Mouse (Mus musculus) liver, embryonic 12.5 days (tissue): ENCODE results near the gene Tbx21. TPM values are rescaled to one million over a fixed set of nuclear protein-coding genes. Genes with fewer than 3 reads are reported as not detected.

ENCODE experiments used
- ATAC-seq: fragments of 200-750 bp; cut with Nextera tagmentation; 2 replicates; pipeline ENCODE4 v1.8.0; 2017; ENCODE audit warnings: moderate number of reproducible peaks, mild to moderate bottlenecking, moderate library complexity
- H3K27ac ChIP-seq: fragments of 300-500 bp; sonication (generic); 2 replicates; pipeline ENCODE4 v1.5.1; 2016; ENCODE audit warnings: mild to moderate bottlenecking
- H3K27me3 ChIP-seq: fragments of 300-500 bp; sonication (generic); replicated peaks from 2 replicates; pipeline ENCODE4 v1.6.1; 2016; ENCODE audit warnings: mild to moderate bottlenecking, moderate library complexity
- H3K36me3 ChIP-seq: fragments of 300-500 bp; sonication (generic); 2 replicates; pipeline ENCODE4 v1.6.1; 2016; ENCODE audit warnings: mild to moderate bottlenecking, moderate library complexity
- H3K4me1 ChIP-seq: fragments of 300-500 bp; sonication (generic); 2 replicates; pipeline ENCODE4 v1.6.1; 2016
- H3K4me2 ChIP-seq: fragments of 300-500 bp; sonication (generic); 2 replicates; pipeline ENCODE4 v1.6.1; 2016; ENCODE audit warnings: mild to moderate bottlenecking, moderate library complexity
- H3K4me3 ChIP-seq: fragments of 300-500 bp; sonication (generic); 2 replicates; pipeline ENCODE4 v1.5.1; 2016; ENCODE audit warnings: mild to moderate bottlenecking, moderate library complexity
- H3K9ac ChIP-seq: fragments of 300-500 bp; sonication (generic); 2 replicates; pipeline ENCODE4 v1.6.1; 2016; ENCODE audit warnings: mild to moderate bottlenecking, moderate library complexity
- H3K9me3 ChIP-seq: fragments of 300-500 bp; sonication (generic); replicated peaks from 2 replicates; pipeline ENCODE4 v1.6.1; 2016; ENCODE audit warnings: mild to moderate bottlenecking, moderate library complexity
- WGBS: fragments of 180-500 bp; shearing (Covaris S2); methylation state at CpG from one replicate; pipeline ENCODE4 v1.1.7; 2016; ENCODE audit not compliant: insufficient replicate concordance; 5-methylcytosine and 5-hydroxymethylcytosine counted together
- polyA plus RNA-seq: library from polyadenylated mRNA; unstranded; fragments of >200 nt; fragmentation: Nextera tagmentation; extraction: Ambion mirVana; gene quantifications from 2 replicates; pipeline ENCODE4 v1.2.1, GENCODE M21; 2016

Tbx21 gene
- polyA plus RNA-seq, result not detected in 2 replicates

DNA sequence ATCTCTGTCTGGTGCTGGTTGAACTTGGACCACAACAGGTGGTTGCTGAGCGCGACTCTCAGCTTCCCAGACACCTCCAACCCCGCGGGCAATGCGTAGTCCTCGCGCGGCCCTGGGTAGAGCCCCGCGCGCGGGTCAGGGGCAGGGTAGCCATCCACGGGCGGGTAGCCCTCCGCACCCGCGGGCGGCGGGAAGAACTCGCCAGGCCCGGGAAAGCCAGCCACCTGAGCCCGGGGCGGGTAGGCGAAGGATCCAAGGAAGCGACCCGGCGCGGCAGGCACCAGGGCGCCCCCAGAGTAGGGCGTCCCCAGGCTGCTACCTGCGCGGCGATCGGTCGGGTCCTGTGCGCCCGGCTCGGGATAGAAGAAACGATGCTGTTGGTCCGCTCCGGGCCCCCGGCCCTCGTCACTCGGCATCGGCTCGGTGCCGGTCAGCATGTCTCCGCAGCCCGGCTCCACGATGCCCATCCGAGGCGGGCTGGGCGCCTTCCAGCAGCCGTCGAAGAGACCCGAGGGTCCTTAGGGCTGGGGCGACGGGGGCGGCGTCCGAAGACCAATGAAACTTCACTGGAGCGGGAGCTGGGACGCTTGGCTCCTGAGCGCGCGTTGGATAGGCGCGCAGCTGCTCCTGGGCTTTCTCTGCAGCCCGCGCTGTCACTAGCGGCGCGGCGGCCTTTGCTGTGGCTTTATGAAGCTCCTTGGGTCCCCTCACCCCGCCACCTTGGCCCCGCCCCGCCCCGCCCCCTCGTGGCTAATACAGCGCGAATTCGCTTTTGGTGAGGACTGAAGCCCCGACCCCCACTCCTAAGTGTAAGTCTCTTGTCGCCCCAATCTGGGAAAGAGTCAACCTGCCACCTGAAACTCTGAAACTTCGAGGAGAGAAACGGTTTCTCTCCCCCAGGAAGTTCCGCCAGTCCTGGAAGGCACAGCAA lies at the start of gene Tbx21:
Gene Tbx21, minus strand, starts transcription at position 661 of the 931 bp plus-strand sequence.
- WGBS, result 1% methylated on average over 87 of the region's 87 CpGs
- Histone ChIP-seq H3K9ac (no peak within 1 kb of the TSS), H3K36me3 (no peaks in the 10 kb centered on the region), H3K9me3 (no peaks in the 10 kb centered on the region), H3K27ac (no peak within 1 kb of the TSS), H3K4me1 (peaks cover 13% of the 10 kb centered on the region), H3K4me3 (peak within 1 kb of the TSS; percentile 36), H3K27me3 (peaks cover 83% of the 10 kb centered on the region), H3K4me2 (peak within 1 kb of the TSS; percentile 55)
- no peak for ATAC-seq

- peaks cover 100% of the 10 kb centered on the region for H3K36me3 ChIP-seq
- no peak for ATAC-seq
- no peaks in the 10 kb centered on the region for H3K27me3 ChIP-seq
- H3K4me2 ChIP-seq, result no peak overlapping the region
- H3K4me3 ChIP-seq, result no peak overlapping the region
- 82% methylated on average over 6 of the region's 6 CpGs for WGBS
- no peak overlapping the region for H3K9ac ChIP-seq
- no peaks in the 10 kb centered on the region for H3K9me3 ChIP-seq
- H3K4me1 ChIP-seq, result no peaks in the 10 kb centered on the region
- no peak overlapping the region for H3K27ac ChIP-seq
Observed at GRCm38 (mm10) chr11:97160341-97160740, 45.2 kb upstream of the Tbx21 start.

DNA sequence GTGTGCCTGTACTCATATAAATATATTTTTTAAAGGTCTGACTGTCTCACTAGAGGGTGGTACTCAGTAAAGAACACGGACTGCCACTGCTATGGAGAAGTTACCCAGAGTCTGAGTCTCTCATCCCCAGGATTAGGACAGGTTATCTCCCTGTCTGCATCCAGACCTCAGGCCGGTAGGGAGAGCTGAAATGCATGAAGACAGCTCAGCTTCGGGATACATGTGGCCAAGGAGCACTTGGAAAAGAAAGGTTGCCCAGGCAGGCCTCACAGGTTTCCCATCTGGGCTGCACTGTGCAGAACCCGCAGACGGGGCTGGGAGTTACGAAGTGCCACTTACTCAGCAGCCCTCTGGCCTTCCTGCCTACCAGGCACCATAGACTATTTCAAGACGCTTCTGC lies 41.9 kb upstream of the Tbx21 start:
- 79% methylated on average over 7 of the region's 7 CpGs for WGBS
- H3K4me1 ChIP-seq, result peaks cover 10% of the 10 kb centered on the region
- H3K27me3 ChIP-seq, result peaks cover 12% of the 10 kb centered on the region
- H3K4me3 ChIP-seq, result no peak overlapping the region
- H3K4me2 ChIP-seq, result no peak overlapping the region
- ATAC-seq, result no peak
- no peaks in the 10 kb centered on the region for H3K9me3 ChIP-seq
- H3K36me3 ChIP-seq, result peaks cover 78% of the 10 kb centered on the region
- no peak overlapping the region for H3K9ac ChIP-seq
- no peak overlapping the region for H3K27ac ChIP-seq

GRCm38 (mm10) chr11:97152662-97153287 lies 37.6 kb upstream of the Tbx21 start:
- Histone ChIP-seq H3K9ac (no peak overlapping the region), H3K4me1 (peaks cover 47% of the 10 kb centered on the region), H3K4me3 (no peak overlapping the region), H3K27ac (no peak overlapping the region), H3K27me3 (peaks cover 53% of the 10 kb centered on the region), H3K36me3 (peaks cover 41% of the 10 kb centered on the region), H3K9me3 (no peaks in the 10 kb centered on the region), H3K4me2 (no peak overlapping the region)
- ATAC-seq, result no peak
- whole genome bisulfite sequencing, result 41% methylated on average over 10 of the region's 10 CpGs

- peaks cover 53% of the 10 kb centered on the region for H3K4me1 ChIP-seq
- H3K27ac ChIP-seq, result no peak overlapping the region
- no peak overlapping the region for H3K9ac ChIP-seq
- no peaks in the 10 kb centered on the region for H3K9me3 ChIP-seq
- ATAC-seq, result no peak
- H3K4me2 ChIP-seq, result peak overlapping the region; percentile 92
- no peak overlapping the region; the same call in 1 of the 2 replicates for H3K4me3 ChIP-seq
- peaks cover 59% of the 10 kb centered on the region for H3K27me3 ChIP-seq
- 3% methylated on average over 11 of the region's 11 CpGs for WGBS
- H3K36me3 ChIP-seq, result peaks cover 34% of the 10 kb centered on the region
Observed at GRCm38 (mm10) chr11:97152023-97152426, 36.9 kb upstream of the Tbx21 start.

DNA sequence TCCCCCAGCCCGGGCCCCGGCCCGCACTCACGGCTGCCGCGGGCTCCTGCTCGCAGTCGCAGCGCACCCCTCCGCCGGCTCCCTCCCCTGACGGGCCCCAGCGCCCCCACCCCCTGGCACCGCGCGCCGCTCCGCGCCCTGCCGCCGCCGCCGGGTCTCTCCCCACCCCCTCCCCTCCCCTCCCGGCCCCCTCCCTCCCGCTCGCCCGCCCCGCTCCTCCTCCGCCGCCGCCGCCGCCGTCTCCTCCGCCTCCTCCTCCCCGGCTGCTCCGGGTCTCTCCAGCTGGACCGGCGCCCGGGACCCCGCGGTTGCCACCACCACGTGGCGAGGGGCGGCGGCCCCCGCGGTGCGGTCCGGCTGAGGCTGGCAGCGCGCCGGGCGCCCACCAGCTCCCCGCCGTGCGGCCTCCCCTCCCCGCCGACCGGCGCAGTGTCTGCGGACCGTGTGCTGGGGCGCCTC lies 36.2 kb upstream of the Tbx21 start, which contains the start of gene Tbkbp1:
Gene Tbkbp1, minus strand, starts transcription at position 153 of the 459 bp plus-strand sequence.
- ATAC-seq, result no peak
- Histone ChIP-seq H3K27me3 (peaks cover 59% of the 10 kb centered on the region), H3K9me3 (no peaks in the 10 kb centered on the region), H3K4me2 (peak within 1 kb of the TSS; percentile 92), H3K27ac (peak within 1 kb of the TSS; percentile 59), H3K9ac (peak within 1 kb of the TSS; percentile 67), H3K36me3 (peaks cover 29% of the 10 kb centered on the region), H3K4me1 (peaks cover 53% of the 10 kb centered on the region), H3K4me3 (peak within 1 kb of the TSS; percentile 66)
- WGBS, result under 1% methylated on average over 26 of the region's 64 CpGs

DNA sequence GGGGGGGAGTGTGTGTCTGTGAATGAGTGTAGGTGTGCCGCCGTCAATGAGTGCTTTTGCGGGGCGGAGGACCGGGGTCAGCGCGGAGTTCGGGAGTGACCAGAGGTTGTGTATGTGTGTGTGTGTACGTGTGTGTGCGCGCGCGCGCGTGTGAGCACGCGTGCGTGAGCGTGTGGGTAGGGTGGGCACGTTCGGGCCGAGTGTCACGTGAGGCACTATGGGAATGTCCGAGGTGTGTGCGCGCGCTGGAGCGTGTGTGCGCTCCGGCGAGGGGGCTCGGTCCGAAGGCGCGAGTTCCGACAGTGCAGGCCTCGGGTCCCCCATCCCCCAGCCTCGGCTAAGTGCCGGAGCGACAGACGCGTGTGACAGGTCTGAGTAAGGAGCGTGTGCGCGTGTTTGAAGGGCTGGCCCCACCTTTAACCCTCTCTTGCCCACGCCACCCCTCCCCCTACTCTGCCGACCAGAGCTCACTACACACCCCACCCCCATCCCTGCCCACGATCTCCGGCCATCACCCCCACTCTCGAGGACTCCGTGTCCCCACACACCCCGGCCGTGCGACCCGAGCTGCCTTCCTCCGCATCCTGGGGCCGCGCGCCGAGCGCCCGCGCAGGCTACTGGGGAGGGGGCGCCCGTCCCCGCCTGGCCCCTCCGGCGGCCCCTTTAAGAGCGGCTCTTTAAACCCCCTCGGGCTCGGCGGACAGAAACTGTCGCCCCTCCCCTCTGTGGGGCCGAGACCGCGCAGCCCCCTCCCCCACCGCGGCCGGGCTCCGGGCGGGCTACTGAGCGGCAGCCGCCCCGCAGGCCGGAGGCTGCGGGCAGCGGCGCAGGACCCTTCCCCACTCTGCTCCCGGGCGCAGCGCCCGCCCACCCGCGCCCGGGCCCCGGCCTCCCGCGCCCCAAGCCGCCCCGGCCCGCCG lies 35.5 kb upstream of the Tbx21 start:
- Histone ChIP-seq H3K9ac (peak overlapping the region; percentile 67), H3K27me3 (peaks cover 59% of the 10 kb centered on the region), H3K27ac (peak overlapping the region; percentile 59), H3K36me3 (peaks cover 29% of the 10 kb centered on the region), H3K9me3 (no peaks in the 10 kb centered on the region), H3K4me1 (peaks cover 53% of the 10 kb centered on the region), H3K4me3 (peak overlapping the region; percentile 66), H3K4me2 (peak overlapping the region; percentile 92)
- 3% methylated on average over 92 of the region's 102 CpGs for WGBS
- peak; percentile 28; the same call in 1 of the 2 replicates for ATAC-seq

GRCm38 (mm10) chr11:97149995-97150410 lies 34.9 kb upstream of the Tbx21 start:
- Histone ChIP-seq H3K36me3 (peaks cover 29% of the 10 kb centered on the region), H3K9me3 (no peaks in the 10 kb centered on the region), H3K4me3 (peak overlapping the region; percentile 66), H3K4me1 (peaks cover 53% of the 10 kb centered on the region), H3K27ac (peak overlapping the region; percentile 59), H3K27me3 (peaks cover 59% of the 10 kb centered on the region), H3K4me2 (peak overlapping the region; percentile 92), H3K9ac (peak overlapping the region; percentile 67; the same call in 1 of the 2 replicates)
- 7% methylated on average over 14 of the region's 14 CpGs for WGBS
- peak; percentile 20; the same call in 1 of the 2 replicates for ATAC-seq

GRCm38 (mm10) chr11:97149026-97149425 lies 33.9 kb upstream of the Tbx21 start:
- peaks cover 53% of the 10 kb centered on the region for H3K4me1 ChIP-seq
- H3K36me3 ChIP-seq, result peaks cover 29% of the 10 kb centered on the region
- WGBS, result 53% methylated on average over 9 of the region's 9 CpGs
- ATAC-seq, result no peak
- H3K4me3 ChIP-seq, result peak overlapping the region; percentile 66
- peak overlapping the region; percentile 59; the same call in 1 of the 2 replicates for H3K27ac ChIP-seq
- H3K4me2 ChIP-seq, result peak overlapping the region; percentile 92
- peaks cover 59% of the 10 kb centered on the region for H3K27me3 ChIP-seq
- no peaks in the 10 kb centered on the region for H3K9me3 ChIP-seq
- no peak overlapping the region for H3K9ac ChIP-seq

GRCm38 (mm10) chr11:97148591-97148990 lies 33.5 kb upstream of the Tbx21 start:
- Histone ChIP-seq H3K4me1 (peaks cover 53% of the 10 kb centered on the region), H3K36me3 (peaks cover 29% of the 10 kb centered on the region), H3K27me3 (peaks cover 59% of the 10 kb centered on the region), H3K4me2 (peak overlapping the region; percentile 92), H3K9me3 (no peaks in the 10 kb centered on the region), H3K27ac (no peak overlapping the region), H3K4me3 (peak overlapping the region; percentile 66; the same call in 1 of the 2 replicates), H3K9ac (no peak overlapping the region)
- WGBS, result 43% methylated on average over 12 of the region's 12 CpGs
- ATAC-seq, result no peak

- 58% methylated on average over 8 of the region's 8 CpGs for WGBS
- Histone ChIP-seq H3K27ac (no peak overlapping the region), H3K4me2 (no peak overlapping the region)
Observed at GRCm38 (mm10) chr11:97147333-97147732, 32.2 kb upstream of the Tbx21 start.

More at GRCm38 (mm10) chr11:97147333-97147732, 32.2 kb upstream of the Tbx21 start:
- peaks cover 29% of the 10 kb centered on the region for H3K36me3 ChIP-seq
- H3K9me3 ChIP-seq, result no peaks in the 10 kb centered on the region
- H3K4me1 ChIP-seq, result peaks cover 58% of the 10 kb centered on the region
- no peak overlapping the region for H3K4me3 ChIP-seq
- peaks cover 51% of the 10 kb centered on the region for H3K27me3 ChIP-seq
- H3K9ac ChIP-seq, result no peak overlapping the region
- ATAC-seq, result no peak
